In genomic region chr3:113629606-113630359, GRCm38 (mm10) we compare ENCODE assay signal across 8 mouse cellular contexts. TPM values are rescaled to one million over a fixed set of nuclear protein-coding genes. Genes with fewer than 3 reads are reported as not detected.
DNase-seq lines count a peak whose midpoint lies in the region; ATAC-seq and TF ChIP-seq lines count a peak whose summit lies in the region.

Rnpc3 (minus strand) TSS chr3:113630149.

- H3K27me3 ChIP-seq in CH12.LX (replicated peaks): no peaks in the 10 kb centered on the region
- H3K27me3 ChIP-seq in forebrain, embryonic 11.5 days (ENCODE audit: control insufficient read depth, insufficient read depth, low read length): no peaks in the 10 kb centered on the region
- no peaks in the 10 kb centered on the region for H3K27me3 ChIP-seq in heart, embryonic 16.5 days (ENCODE audit: control insufficient read depth, insufficient read depth, low read length)
- no peaks in the 10 kb centered on the region for H3K27me3 ChIP-seq in liver, embryonic 15.5 days
- no peaks in the 10 kb centered on the region for H3K27me3 ChIP-seq in neural tube, embryonic 12.5 days (replicated peaks)

- peaks cover 0 to 23% of the 10 kb centered on the region in 2 experiments; a peak in 2 of 4 replicates for H3K4me1 ChIP-seq in CH12.LX (ENCODE audit: control insufficient read depth in 1 of 2, insufficient read depth in 2 of 2)
- 0 out of 2 replicates have a peak, but pooled peaks cover 3% of the 10 kb centered on the region for H3K4me1 ChIP-seq in forebrain, embryonic 11.5 days (replicated peaks; ENCODE audit: control insufficient read depth, insufficient read depth, low read length)
- H3K4me1 ChIP-seq in heart, embryonic 16.5 days (ENCODE audit: control insufficient read depth, insufficient read depth, low read length): peaks cover 11% of the 10 kb centered on the region; the same call in 1 of the 2 replicates
- peaks cover 28% of the 10 kb centered on the region for H3K4me1 ChIP-seq in liver, embryonic 15.5 days (replicated peaks)
- H3K4me1 ChIP-seq in neural tube, embryonic 12.5 days: peaks cover 6% of the 10 kb centered on the region

- peak; percentile 91 for TF ChIP-seq POLR2A in CH12.LX (IDR thresholded peaks at IDR 0.05; ENCODE audit: low read depth, low read length)

- in situ Hi-C loops in CH12.LX (cut with MboI; ENCODE audit: low pct_ligation_motif_present, low pct_unique_long_range_greater_than_20kb, low sequenced_read_pairs): no loop called here

- dilution Hi-C loops in CH12.LX (cut with MboI; ENCODE audit: extremely low pct_ligation_motif_present, extremely low pct_unique_long_range_greater_than_20kb, low sequenced_read_pairs): no loop called here

- under 1% methylated on average over 56 of the region's 70 CpGs for WGBS in forebrain, embryonic 11.5 days
- WGBS in heart, embryonic 16.5 days: under 1% methylated on average over 62 of the region's 70 CpGs
- WGBS in liver, embryonic 15.5 days (ENCODE audit: insufficient replicate concordance): under 1% methylated on average over 70 of the region's 70 CpGs
- WGBS in neural tube, embryonic 12.5 days: under 1% methylated on average over 70 of the region's 70 CpGs

- peak within 1 kb of the TSS; percentile 98 for H3K4me2 ChIP-seq in CH12.LX (ENCODE audit: insufficient read depth, low read depth, poor library complexity, severe bottlenecking)
- H3K4me2 ChIP-seq in forebrain, embryonic 11.5 days (ENCODE audit: low read depth, low read length, severe bottlenecking): peak within 1 kb of the TSS; percentile 62
- H3K4me2 ChIP-seq in heart, embryonic 16.5 days (ENCODE audit: low read depth, low read length): peak within 1 kb of the TSS; percentile 79
- peak within 1 kb of the TSS; percentile 70 for H3K4me2 ChIP-seq in liver, embryonic 15.5 days
- peak within 1 kb of the TSS; percentile 65 for H3K4me2 ChIP-seq in neural tube, embryonic 12.5 days (replicated peaks)

- peak within 1 kb of the TSS; percentile 99 for H3K9ac ChIP-seq in CH12.LX (ENCODE audit: insufficient read depth, low read depth)
- H3K9ac ChIP-seq in forebrain, embryonic 11.5 days (ENCODE audit: low read length): peak within 1 kb of the TSS; percentile 85
- H3K9ac ChIP-seq in heart, embryonic 16.5 days (ENCODE audit: low read length): peak within 1 kb of the TSS; percentile 88
- peak within 1 kb of the TSS; percentile 88 for H3K9ac ChIP-seq in liver, embryonic 15.5 days
- H3K9ac ChIP-seq in neural tube, embryonic 12.5 days: peak within 1 kb of the TSS; percentile 89

- H3K27ac ChIP-seq in CH12.LX (ENCODE audit: insufficient read depth, low read depth): peak within 1 kb of the TSS; percentile 99
- peak within 1 kb of the TSS; percentile 98 for H3K27ac ChIP-seq in forebrain, embryonic 11.5 days (ENCODE audit: low read depth, low read length)
- H3K27ac ChIP-seq in heart, embryonic 16.5 days (ENCODE audit: low read length): peak within 1 kb of the TSS; percentile 100
- peak within 1 kb of the TSS; percentile 100 for H3K27ac ChIP-seq in liver, embryonic 15.5 days (replicated peaks)
- H3K27ac ChIP-seq in neural tube, embryonic 12.5 days: peak within 1 kb of the TSS; percentile 98

- peak; percentile 97 for DNase-seq in CH12.LX (ENCODE audit: extremely low read depth)
- peak; percentile 97 for DNase-seq in c-Kit-positive CD71-positive TER-119-negative erythroid progenitor cells, embryonic 14.5 days (ENCODE audit: low read depth)
- DNase-seq in forebrain, embryonic 11.5 days (ENCODE audit: low spot score): peak; percentile 96
- DNase-seq in kidney, postnatal 36 days: peak; percentile 97 to 99
- DNase-seq in telencephalon, adult 2 months (ENCODE audit: low read depth, low spot score): peak; percentile 97

- peak within 1 kb of the TSS; percentile 72 to 96 (median 95) for H3K4me3 ChIP-seq in CH12.LX (replicated peaks in 1 of 3; ENCODE audit: low read depth in 2 of 3, low read length in 2 of 3, poor library complexity in 1 of 3)
- peak within 1 kb of the TSS; percentile 64 for H3K4me3 ChIP-seq in forebrain, embryonic 11.5 days (ENCODE audit: low read depth, low read length)
- H3K4me3 ChIP-seq in heart, embryonic 16.5 days (ENCODE audit: low read length): peak within 1 kb of the TSS; percentile 79
- H3K4me3 ChIP-seq in liver, embryonic 15.5 days (replicated peaks): peak within 1 kb of the TSS; percentile 83
- H3K4me3 ChIP-seq in neural tube, embryonic 12.5 days: peak within 1 kb of the TSS; percentile 71

- peaks cover 11% of the 10 kb centered on the region for H3K79me2 ChIP-seq in CH12.LX (replicated peaks; ENCODE audit: control insufficient read depth, extremely low read depth, insufficient read depth, poor library complexity, severe bottlenecking)

- TF ChIP-seq CTCF in CH12.LX (conservative IDR thresholded peaks at IDR 0.05 in 1 of 2, IDR thresholded peaks at IDR 0.05 in 1 of 2; ENCODE audit: low read depth in 2 of 2, low read length in 2 of 2): peak in 1 of 2 experiments; percentile 39; a peak in 2 of 4 replicates

- TF ChIP-seq EP300 in CH12.LX (IDR thresholded peaks at IDR 0.05; ENCODE audit: low read length): no peak

- TF ChIP-seq RAD21 in CH12.LX (IDR thresholded peaks at IDR 0.05; ENCODE audit: low read depth, low read length): no peak; the same call in 1 of the 2 replicates

- ATAC-seq in forebrain, embryonic 11.5 days (replicated peaks; ENCODE audit: low FRiP score): peak; percentile 96
- ATAC-seq in heart, embryonic 16.5 days (replicated peaks; ENCODE audit: extremely low read depth, insufficient read depth, low FRiP score): peak; percentile 98
- peak; percentile 96 for ATAC-seq in liver, embryonic 15.5 days (ENCODE audit: insufficient read depth)
- ATAC-seq in neural tube, embryonic 12.5 days (ENCODE audit: low FRiP score, low read depth): peak; percentile 97

- peaks cover 0 to 13% of the 10 kb centered on the region in 2 experiments for H3K36me3 ChIP-seq in CH12.LX (replicated peaks in 1 of 2; ENCODE audit: control insufficient read depth in 1 of 2, insufficient read depth in 1 of 2, low read length in 1 of 2)
- no peaks in the 10 kb centered on the region for H3K36me3 ChIP-seq in forebrain, embryonic 11.5 days (ENCODE audit: control insufficient read depth, insufficient read depth, low read length)
- H3K36me3 ChIP-seq in heart, embryonic 16.5 days (ENCODE audit: control insufficient read depth, insufficient read depth): peaks cover 3% of the 10 kb centered on the region
- H3K36me3 ChIP-seq in liver, embryonic 15.5 days (replicated peaks): peaks cover 11% of the 10 kb centered on the region; the same call in 1 of the 2 replicates
- peaks cover 6% of the 10 kb centered on the region; the same call in 1 of the 2 replicates for H3K36me3 ChIP-seq in neural tube, embryonic 12.5 days

- no peaks in the 10 kb centered on the region for H3K9me3 ChIP-seq in CH12.LX (replicated peaks; ENCODE audit: low read length)
- no peaks in the 10 kb centered on the region for H3K9me3 ChIP-seq in forebrain, embryonic 11.5 days (ENCODE audit: control insufficient read depth, low read length)
- no peaks in the 10 kb centered on the region for H3K9me3 ChIP-seq in heart, embryonic 16.5 days (replicated peaks; ENCODE audit: control insufficient read depth, low read length)
- H3K9me3 ChIP-seq in liver, embryonic 15.5 days (replicated peaks): no peaks in the 10 kb centered on the region
- no peaks in the 10 kb centered on the region for H3K9me3 ChIP-seq in neural tube, embryonic 12.5 days

TF ChIP-seq in CH12.LX, 34 proteins besides CTCF, POLR2A, EP300 and RAD21 (continues in another document):
- peak; percentile 87 for TF ChIP-seq ELF1 (IDR thresholded peaks at IDR 0.05; ENCODE audit: low read depth, low read length)
- no peak for TF ChIP-seq MAX (IDR thresholded peaks at IDR 0.05; ENCODE audit: low read length)
- TF ChIP-seq KAT2A (IDR thresholded peaks at IDR 0.05; ENCODE audit: insufficient replicate concordance, low read length): peak; percentile 84; the same call in 1 of the 2 replicates
- TF ChIP-seq TBP (conservative IDR thresholded peaks at IDR 0.05; ENCODE audit: low read depth, low read length): peak; percentile 92
- no peak for TF ChIP-seq E2F4 (IDR thresholded peaks at IDR 0.05; ENCODE audit: insufficient replicate concordance, low read depth, low read length)
- 0 out of 2 replicates have a peak, but pooled peaks have one; percentile 8 for TF ChIP-seq IRF4 (IDR thresholded peaks at IDR 0.05; ENCODE audit: low read depth, low read length)
- TF ChIP-seq MXI1 (IDR thresholded peaks at IDR 0.05; ENCODE audit: low read depth, low read length): peak; percentile 75; the same call in 1 of the 2 replicates
- TF ChIP-seq MYC (IDR thresholded peaks at IDR 0.05; ENCODE audit: low read depth, low read length): peak; percentile 71
- peak; percentile 87; the same call in 1 of the 2 replicates for TF ChIP-seq SIN3A (IDR thresholded peaks at IDR 0.05; ENCODE audit: low read length)
- TF ChIP-seq HCFC1 (IDR thresholded peaks at IDR 0.05; ENCODE audit: low read depth, low read length): peak; percentile 86
- no peak for TF ChIP-seq GABPA (IDR thresholded peaks at IDR 0.05; ENCODE audit: insufficient replicate concordance, low read depth, low read length)
- TF ChIP-seq ZMIZ1 (IDR thresholded peaks at IDR 0.05; ENCODE audit: low read depth, low read length): peak; percentile 95
- no peak; the same call in 1 of the 2 replicates for TF ChIP-seq MEF2A (IDR thresholded peaks at IDR 0.05; ENCODE audit: borderline replicate concordance, low read depth, low read length)
- peak; percentile 96 for TF ChIP-seq POLR2AphosphoS2 (IDR thresholded peaks at IDR 0.05; ENCODE audit: low read depth, low read length)
- peak; percentile 90 for TF ChIP-seq TCF12 (IDR thresholded peaks at IDR 0.05; ENCODE audit: low read depth, low read length)
- peak; percentile 96 for TF ChIP-seq NELFE (IDR thresholded peaks at IDR 0.05; ENCODE audit: low read depth, low read length)
- TF ChIP-seq PAX5 (IDR thresholded peaks at IDR 0.05; ENCODE audit: low read length): no peak
- TF ChIP-seq USF2 (conservative IDR thresholded peaks at IDR 0.05; ENCODE audit: low read depth, low read length): no peak
- TF ChIP-seq ZNF384 (IDR thresholded peaks at IDR 0.05; ENCODE audit: low read depth, low read length): no peak
- no peak for TF ChIP-seq MAFK (IDR thresholded peaks at IDR 0.05; ENCODE audit: insufficient replicate concordance, low read length)
- TF ChIP-seq CHD2 (IDR thresholded peaks at IDR 0.05; ENCODE audit: low read length): peak; percentile 99

RNA-seq across cellular contexts. Expression of gene Rnpc3, which starts in this region (rescaled TPM):
- total RNA-seq in CH12.LX (2012; rRNA removed) (10.3 and 12.2 TPM in 2 replicates), CH12.LX (2014; rRNA removed) (18.0 and 27.6 TPM in 2 replicates)
- polyA plus RNA-seq in CH12.LX (2012; ENCODE audit: insufficient read length, low read depth): 21.5 and 24.2 TPM in 2 replicates
- polyA plus RNA-seq in forebrain, embryonic 11.5 days (2014; fragmentation: Nextera tagmentation; extraction: Ambion mirVana): 46.1 and 51.4 TPM in 2 replicates
- polyA plus RNA-seq in heart, embryonic 16.5 days (2015; fragmentation: Nextera tagmentation; extraction: Ambion mirVana): 22.8 and 26.0 TPM in 2 replicates
- polyA plus RNA-seq in liver, embryonic 15.5 days (2015; fragmentation: Nextera tagmentation; extraction: Ambion mirVana): 15.4 and 15.5 TPM in 2 replicates
- polyA plus RNA-seq in neural tube, embryonic 12.5 days (2016; fragmentation: Nextera tagmentation; extraction: Ambion mirVana): 49.4 and 52.6 TPM in 2 replicates

Comparison
In these comparisons a context has a peak if more than half of its experiments do, and no peak if none do; other contexts are left out.
1. Peak in every context shown above with its lines: DNase-seq, ATAC-seq, H3K4me3 ChIP-seq and H3K27ac ChIP-seq.